Mouse (Mus musculus) ES-Bruce4 (cell line): Measurements from ENCODE around the gene Prrg2. TPM values are rescaled to one million over a fixed set of nuclear protein-coding genes. Genes with fewer than 3 reads are reported as not detected.
A peak's percentile ranks its signal among the peaks of the same experiment; 100 is the strongest.

ENCODE experiments used
- H3K27ac ChIP-seq: 2 replicates; pipeline ENCODE4 v1.5.1; 2012; ENCODE audit warnings: low read length, inconsistent platforms; ENCODE audit not compliant: insufficient read depth
- H3K27me3 ChIP-seq: 2 replicates; pipeline ENCODE4 v1.6.1; 2012; ENCODE audit warnings: mild to moderate bottlenecking, low read length, inconsistent platforms; ENCODE audit not compliant: control insufficient read depth, poor library complexity, insufficient read depth, severe bottlenecking
- H3K36me3 ChIP-seq: 2 replicates; pipeline ENCODE4 v1.6.1; 2012; ENCODE audit warnings: inconsistent platforms, mild to moderate bottlenecking, low read length, moderate library complexity; ENCODE audit not compliant: control insufficient read depth, poor library complexity, insufficient read depth, severe bottlenecking
- H3K4me1 ChIP-seq: one replicate; pipeline ENCODE4 v1.8.1; 2011; ENCODE audit warnings: low read length; ENCODE audit not compliant: control insufficient read depth, insufficient read depth
- H3K4me3 ChIP-seq: 2 replicates; pipeline ENCODE4 v1.5.1; 2011; ENCODE audit warnings: low read depth, mild to moderate bottlenecking, low read length
- H3K9ac ChIP-seq: 2 replicates; pipeline ENCODE4 v1.6.1; 2012; ENCODE audit warnings: low read depth, mild to moderate bottlenecking, inconsistent platforms; ENCODE audit not compliant: poor library complexity, severe bottlenecking
- H3K9me3 ChIP-seq: replicated peaks from 2 replicates; pipeline ENCODE4 v1.6.1; 2012; ENCODE audit warnings: mild to moderate bottlenecking, low read length, inconsistent platforms; ENCODE audit not compliant: control insufficient read depth, poor library complexity, insufficient read depth, severe bottlenecking
- CTCF ChIP-seq: IDR thresholded peaks from one replicate; pipeline ENCODE4 v1.8.1; 2011; ENCODE audit warnings: low read depth, low read length
- EP300 ChIP-seq: IDR thresholded peaks from 2 replicates; pipeline ENCODE4 v1.6.1; 2011; ENCODE audit warnings: low read depth, low read length; ENCODE audit not compliant: insufficient read depth
- POLR2A ChIP-seq: IDR thresholded peaks from one replicate; pipeline ENCODE4 v1.8.1; 2011; ENCODE audit warnings: low read length; ENCODE audit not compliant: insufficient read depth
- polyA plus RNA-seq: library from polyadenylated mRNA; stranded (reverse); fragments of >200 nt; gene quantifications from 2 replicates; pipeline ENCODE4 v1.2.4, GENCODE M21; 2011; ENCODE audit warnings: low read depth; ENCODE audit not compliant: missing spikeins, insufficient read depth, insufficient read length

Prrg2 gene
- polyA plus RNA-seq, 1 experiment, result 12.0 TPM

- H3K27me3 ChIP-seq, result no peaks in the 10 kb centered on the region
- H3K36me3 ChIP-seq, result no peaks in the 10 kb centered on the region
- peaks cover 2% of the 10 kb centered on the region for H3K4me1 ChIP-seq
- TF ChIP-seq EP300, result no peak
- no peak for TF ChIP-seq POLR2A
- no peak for TF ChIP-seq CTCF
- no peak overlapping the region for H3K27ac ChIP-seq
- no peak overlapping the region for H3K4me3 ChIP-seq
- H3K9me3 ChIP-seq, result no peaks in the 10 kb centered on the region
- no peak overlapping the region for H3K9ac ChIP-seq
Measured at GRCm38 (mm10) chr7:45104941-45105340, 42.5 kb upstream of the Prrg2 start.

- no peak within 1 kb of the TSS for H3K4me3 ChIP-seq
- no peaks in the 10 kb centered on the region for H3K27me3 ChIP-seq
- H3K27ac ChIP-seq, result no peak within 1 kb of the TSS
- TF ChIP-seq POLR2A (no peak), EP300 (no peak), CTCF (no peak)
- H3K9me3 ChIP-seq, result no peaks in the 10 kb centered on the region
- no peaks in the 10 kb centered on the region for H3K36me3 ChIP-seq
- H3K9ac ChIP-seq, result no peak within 1 kb of the TSS
- peaks cover 2% of the 10 kb centered on the region for H3K4me1 ChIP-seq
Measured at GRCm38 (mm10) chr7:45103652-45104180, 41.2 kb upstream of the Prrg2 start, which contains the start of gene Fcgrt. Fcgrt (minus strand) TSS chr7:45103851.

- no peak overlapping the region for H3K9ac ChIP-seq
- peaks cover 2% of the 10 kb centered on the region for H3K4me1 ChIP-seq
- TF ChIP-seq CTCF, result no peak
- TF ChIP-seq POLR2A, result no peak
- TF ChIP-seq EP300, result no peak
- H3K9me3 ChIP-seq, result no peaks in the 10 kb centered on the region
- no peaks in the 10 kb centered on the region for H3K27me3 ChIP-seq
- H3K4me3 ChIP-seq, result no peak overlapping the region
- H3K27ac ChIP-seq, result no peak overlapping the region
- H3K36me3 ChIP-seq, result no peaks in the 10 kb centered on the region
Measured at GRCm38 (mm10) chr7:45102940-45103585, 40.6 kb upstream of the Prrg2 start.

GRCm38 (mm10) chr7:45102441-45102840, 40.0 kb upstream of the Prrg2 start:
- H3K27ac ChIP-seq, result no peak overlapping the region
- no peaks in the 10 kb centered on the region for H3K9me3 ChIP-seq
- H3K36me3 ChIP-seq, result no peaks in the 10 kb centered on the region
- TF ChIP-seq EP300 (no peak), POLR2A (no peak), CTCF (no peak)
- no peak overlapping the region for H3K9ac ChIP-seq
- no peak overlapping the region for H3K4me3 ChIP-seq
- H3K27me3 ChIP-seq, result no peaks in the 10 kb centered on the region
- peaks cover 2% of the 10 kb centered on the region for H3K4me1 ChIP-seq

GRCm38 (mm10) chr7:45100046-45100445, 37.6 kb upstream of the Prrg2 start:
- Histone ChIP-seq H3K27me3 (no peaks in the 10 kb centered on the region), H3K4me1 (peaks cover 3% of the 10 kb centered on the region), H3K9me3 (no peaks in the 10 kb centered on the region), H3K4me3 (no peak overlapping the region), H3K36me3 (no peaks in the 10 kb centered on the region), H3K9ac (no peak overlapping the region), H3K27ac (no peak overlapping the region)
- TF ChIP-seq CTCF, result no peak

- H3K27me3 ChIP-seq, result no peaks in the 10 kb centered on the region
- no peak overlapping the region for H3K27ac ChIP-seq
- TF ChIP-seq POLR2A (no peak), CTCF (peak; percentile 69), EP300 (no peak)
- no peak overlapping the region for H3K4me3 ChIP-seq
- no peak overlapping the region for H3K9ac ChIP-seq
- H3K9me3 ChIP-seq, result no peaks in the 10 kb centered on the region
- no peaks in the 10 kb centered on the region for H3K36me3 ChIP-seq
- peaks cover 2% of the 10 kb centered on the region for H3K4me1 ChIP-seq
Measured at GRCm38 (mm10) chr7:45098541-45099240, 36.2 kb upstream of the Prrg2 start.
